Mouse (Mus musculus) kidney, adult 9 months (tissue): Measurements from ENCODE around the gene Armh4.
"Not testable (repeated sequence)": the region's sequence is repeated elsewhere in the genome, so short reads cannot be mapped to it uniquely, and the experiment has no call there.

Experiments
- DNase-seq: peaks from one replicate; pipeline ENCODE4 v3.0.0; 2022

Armh4 gene

GRCm38 (mm10) chr14:49782715-49783531 lies at the start of gene Armh4:
TSS of gene Armh4 (minus strand) at chr14:49783383.
- peak; percentile 81 for DNase-seq

GRCm38 (mm10) chr14:49829192-49830171 lies 46.3 kb upstream of the Armh4 start:
- DNase-seq, result peak; percentile 30

- DNase-seq, result not testable (repeated sequence)
Measured at GRCm38 (mm10) chr14:49819721-49820440, 36.7 kb upstream of the Armh4 start.

DNA sequence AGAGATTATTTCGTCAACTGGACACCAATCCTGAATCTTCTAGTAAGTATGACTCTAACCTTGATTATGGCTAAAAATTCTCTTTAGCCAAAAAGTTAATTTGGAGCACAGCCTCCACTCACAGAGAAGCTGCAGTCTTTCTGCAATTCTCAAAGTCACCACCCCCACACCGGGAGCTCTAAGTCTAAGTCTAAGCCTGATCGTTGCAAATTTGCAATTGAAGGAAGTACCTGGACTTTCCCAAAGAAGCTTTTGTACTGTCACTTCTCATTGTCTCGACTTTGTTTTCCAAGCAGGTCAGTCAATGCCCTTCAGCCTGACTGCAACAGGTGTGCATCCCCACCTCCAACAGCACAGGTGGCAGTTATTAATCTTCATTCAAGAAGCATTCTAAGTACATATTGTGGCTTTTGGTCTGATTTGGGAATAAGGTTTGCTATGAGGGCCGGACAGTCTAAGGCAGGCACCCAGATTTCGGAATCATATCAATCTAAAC lies 35.6 kb upstream of the Armh4 start:
- not testable (repeated sequence) for DNase-seq

- not testable (repeated sequence) for DNase-seq
Measured at GRCm38 (mm10) chr14:49812966-49813365, 29.8 kb upstream of the Armh4 start.

- not testable (repeated sequence) for DNase-seq
Measured at GRCm38 (mm10) chr14:49805051-49805450, 21.9 kb upstream of the Armh4 start.

- peak; percentile 17 for DNase-seq
Measured at GRCm38 (mm10) chr14:49801444-49801843, 18.3 kb upstream of the Armh4 start.

DNA sequence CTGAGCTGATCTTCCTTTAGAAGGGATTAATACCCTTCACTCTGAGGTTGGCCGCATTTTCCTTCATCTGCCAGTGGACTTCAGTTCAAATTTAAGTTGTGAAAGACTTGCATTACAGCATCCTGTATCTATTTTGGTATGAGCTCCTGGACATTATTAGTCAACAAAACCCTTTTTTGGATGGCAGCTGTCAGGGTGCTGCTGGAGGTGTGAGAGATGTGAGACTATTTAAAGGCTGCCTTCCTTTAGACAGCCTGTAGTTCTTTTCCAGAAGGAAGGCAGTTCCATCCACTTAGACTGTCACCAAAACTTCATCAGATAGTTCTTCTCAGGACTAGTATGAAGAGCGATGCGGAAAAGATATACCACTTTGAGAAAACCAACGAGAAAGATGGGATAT lies 10.8 kb upstream of the Armh4 start:
- no peak for DNase-seq

GRCm38 (mm10) chr14:49790542-49790941 lies 7.4 kb upstream of the Armh4 start:
- no peak for DNase-seq

- peak; percentile 70 for DNase-seq
Measured at GRCm38 (mm10) chr14:49785793-49786192, 2.6 kb upstream of the Armh4 start.

DNA sequence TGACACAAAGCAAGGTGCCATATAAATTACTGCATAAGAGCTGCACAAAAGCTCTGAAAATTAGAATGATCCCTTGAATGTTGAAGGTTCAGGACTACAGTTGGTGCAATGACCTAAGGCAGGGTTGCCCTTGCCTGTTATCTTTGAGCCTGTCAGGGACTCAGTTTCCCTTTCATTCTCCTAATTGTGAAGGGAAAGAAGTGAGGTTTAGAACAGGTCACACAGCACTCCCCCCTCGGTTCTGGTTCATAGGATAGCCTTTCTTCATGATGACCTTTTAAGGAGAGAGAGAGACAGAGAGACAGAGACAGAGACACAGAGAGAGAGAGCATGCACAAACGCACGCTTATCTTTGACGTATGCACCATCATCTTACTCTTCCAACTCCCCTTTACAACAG lies 683 bp upstream of the Armh4 start:
- DNase-seq, result no peak

DNA sequence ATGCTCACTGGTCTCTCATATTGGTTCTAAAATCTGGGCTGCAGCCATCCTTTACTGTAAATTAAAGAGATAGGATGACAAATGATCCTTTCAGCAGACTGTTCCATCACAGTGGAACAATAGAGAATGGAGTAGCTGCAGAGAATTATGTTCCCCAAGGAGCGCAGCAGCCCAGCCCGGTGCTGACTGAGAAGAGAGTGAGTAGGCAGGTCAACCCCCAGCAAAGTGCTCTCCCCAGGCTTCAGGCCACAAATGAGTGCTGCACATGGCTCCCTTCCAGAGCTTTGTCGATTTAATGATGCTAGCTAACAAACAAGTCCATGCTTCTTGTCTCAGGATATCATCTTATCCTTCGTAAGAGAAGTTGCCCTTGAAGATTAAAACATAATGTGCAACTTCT lies 2.8 kb downstream of the Armh4 start:
- DNase-seq, result no peak

DNA sequence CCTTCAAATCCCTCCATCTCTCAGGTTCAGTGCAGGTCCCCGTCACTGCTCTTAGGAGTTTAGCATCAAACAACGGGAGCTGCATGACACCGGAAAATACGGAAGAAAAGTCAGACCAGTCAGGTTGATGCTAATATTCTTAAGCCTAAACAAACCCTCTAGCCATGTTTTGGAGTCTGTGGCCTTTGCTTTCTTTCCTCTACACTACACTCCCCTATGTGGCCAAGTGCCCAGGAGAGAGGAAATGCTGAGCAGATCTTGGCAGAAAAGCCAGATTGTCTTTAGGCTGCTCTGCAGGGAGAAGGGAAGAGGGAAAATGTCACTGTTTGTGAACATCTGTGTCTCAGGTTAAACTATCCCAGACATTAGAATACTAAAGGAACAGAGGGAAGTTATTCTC lies 5.6 kb downstream of the Armh4 start:
- not testable (repeated sequence) for DNase-seq

DNA sequence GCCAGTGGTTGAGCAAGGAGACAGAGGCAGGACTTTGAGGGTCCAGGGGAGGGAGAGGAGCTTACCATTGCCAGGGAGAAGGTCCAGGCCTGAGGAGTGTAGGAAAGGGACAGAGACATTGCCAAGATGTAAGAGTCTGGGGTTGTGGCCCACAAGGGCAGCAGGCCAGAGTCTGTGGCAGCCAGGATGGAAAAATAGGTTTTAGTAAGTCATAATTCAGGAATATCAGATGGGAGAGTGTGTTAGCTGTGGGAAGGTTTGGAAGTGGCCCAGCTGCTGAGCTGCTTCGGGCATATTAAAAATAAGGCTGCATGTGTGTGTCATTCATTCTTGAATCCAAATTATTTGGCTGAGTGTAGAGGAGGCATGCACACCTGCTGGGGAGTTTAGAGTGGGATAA lies 11.4 kb downstream of the Armh4 start:
- no peak for DNase-seq

DNA sequence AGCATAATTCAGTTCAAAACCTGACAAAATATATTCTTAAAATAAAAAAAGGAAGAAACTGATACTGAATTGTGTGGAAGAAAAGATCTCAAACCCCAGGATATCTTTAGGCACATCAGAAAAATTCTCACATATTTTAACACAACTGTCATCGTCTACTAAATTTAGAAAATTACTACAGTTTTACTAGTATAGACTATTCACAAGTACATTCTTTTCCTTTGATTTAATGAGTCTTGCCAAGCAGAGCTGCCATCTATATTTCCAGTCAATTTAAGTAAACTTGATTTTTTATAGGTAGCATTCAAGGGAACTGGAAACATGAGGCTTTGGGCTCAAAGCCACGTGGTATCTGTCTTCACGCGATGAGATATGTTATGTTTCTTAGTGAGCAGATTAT lies 16.6 kb downstream of the Armh4 start:
- no peak for DNase-seq

DNA sequence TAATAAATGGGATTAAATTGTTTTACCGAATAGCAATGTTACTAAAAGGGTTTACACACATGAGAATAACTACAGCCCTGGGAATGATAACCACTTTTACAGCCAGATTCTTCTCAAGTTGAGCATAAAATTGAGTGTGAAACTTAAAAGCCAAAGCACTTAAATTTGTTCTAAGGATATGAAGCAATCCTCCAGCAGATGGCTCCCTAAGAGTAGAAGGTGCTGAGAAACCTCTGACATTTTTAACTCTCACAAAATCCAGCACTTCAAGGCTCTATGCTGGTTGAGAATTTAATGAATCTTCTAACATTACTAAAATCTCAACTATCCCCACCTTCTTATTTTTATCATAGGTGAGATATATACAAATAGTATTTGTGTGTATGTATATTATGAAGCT lies 27.3 kb downstream of the Armh4 start:
- DNase-seq, result peak; percentile 10

GRCm38 (mm10) chr14:49752614-49753013 lies 30.6 kb downstream of the Armh4 start:
- DNase-seq, result no peak

DNA sequence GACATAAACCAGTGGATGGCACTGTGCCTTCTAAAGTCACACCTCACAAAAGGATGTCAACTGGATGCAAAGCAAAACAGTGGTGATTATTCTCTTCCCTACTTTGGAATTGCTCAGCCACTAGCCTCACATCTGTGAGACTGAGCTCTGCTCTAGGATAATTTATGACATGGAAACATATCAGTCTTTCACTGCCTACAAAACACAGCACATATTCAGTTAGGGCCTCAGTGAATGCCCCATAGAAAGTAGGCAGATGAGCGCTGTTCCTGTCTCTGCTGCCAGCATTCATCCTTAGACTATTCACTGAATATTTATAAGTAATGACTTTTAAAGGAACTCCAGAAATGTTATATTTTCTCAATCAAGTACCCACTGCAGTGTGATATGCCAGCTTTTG lies 37.3 kb downstream of the Armh4 start:
- no peak for DNase-seq

GRCm38 (mm10) chr14:49743946-49744526 lies 39.1 kb downstream of the Armh4 start:
- DNase-seq, result no peak

GRCm38 (mm10) chr14:49739328-49739727 lies 43.9 kb downstream of the Armh4 start:
- no peak for DNase-seq

- no peak for DNase-seq
Measured at GRCm38 (mm10) chr14:49738441-49739088, 44.6 kb downstream of the Armh4 start.

DNA sequence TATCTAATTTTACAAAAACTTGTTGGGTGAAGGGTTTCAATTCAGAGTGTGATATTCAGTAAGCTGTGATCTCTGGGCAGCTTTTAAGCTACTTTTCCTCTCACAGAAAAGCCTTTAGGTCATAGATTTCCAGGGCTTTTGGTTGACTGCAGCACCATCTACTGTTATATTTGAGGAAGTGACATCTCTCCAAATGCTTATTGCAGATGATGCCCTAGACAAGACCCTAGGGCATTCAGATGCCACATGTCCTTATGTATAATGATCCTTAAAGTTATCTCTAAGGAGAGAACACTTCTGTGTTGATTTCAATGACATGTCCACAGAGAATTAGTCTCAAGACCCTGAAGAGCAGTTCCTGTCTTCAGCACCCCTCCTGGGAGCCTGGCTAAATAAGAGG lies 49.2 kb downstream of the Armh4 start:
- peak; percentile 20 for DNase-seq
